Mouse (Mus musculus): ENCODE results near the gene Kcnab2. TPM values are rescaled to one million over a fixed set of nuclear protein-coding genes. Genes with fewer than 3 reads are reported as not detected.

Gene Kcnab2
- total RNA-seq, 1 experiment from 2014 or later: 49.3 TPM

DNA sequence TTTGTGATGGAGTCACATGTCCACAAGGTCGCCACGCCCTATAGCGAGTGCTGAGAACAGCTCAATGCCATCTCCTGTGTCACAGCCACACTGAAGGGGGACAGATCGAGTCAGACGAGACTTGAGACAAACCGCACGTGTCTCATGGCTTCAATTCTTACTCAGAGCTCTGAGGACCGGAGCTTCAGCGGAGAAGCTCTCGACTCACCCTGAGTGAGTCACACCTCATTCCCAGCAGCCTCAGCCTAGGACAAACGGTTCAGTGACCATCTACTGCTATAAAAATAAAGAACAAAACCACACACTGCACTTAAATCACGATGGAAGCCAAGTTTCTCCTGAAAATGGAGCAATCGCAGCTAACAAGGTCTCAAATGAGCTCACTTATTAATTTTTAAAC lies 66.7 kb downstream of the Kcnab2 start:
- ATAC-seq (ENCODE audit: extremely low read depth, insufficient number of reproducible peaks, low FRiP score, poor library complexity, severe bottlenecking): no peak

DNA sequence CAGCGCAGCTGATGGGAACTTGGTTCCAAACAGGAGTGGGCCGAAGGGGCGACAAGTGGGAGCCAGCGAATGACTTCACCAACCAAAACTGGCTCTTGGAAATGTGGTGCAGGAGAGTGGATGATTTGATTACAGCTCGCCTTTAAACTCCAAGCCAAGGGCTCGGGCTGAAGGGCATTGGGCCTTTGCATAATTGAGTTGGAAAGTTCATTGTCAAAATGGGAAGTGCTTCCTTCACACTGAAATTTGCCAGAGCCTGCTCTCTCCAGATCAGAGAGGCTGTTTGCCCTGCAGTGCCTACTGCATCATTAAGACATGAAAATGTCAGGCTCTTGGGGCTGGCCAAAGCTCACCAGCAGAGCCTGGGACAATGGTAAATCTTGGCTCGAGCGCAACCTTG lies 71.1 kb downstream of the Kcnab2 start:
- ATAC-seq (ENCODE audit: extremely low read depth, insufficient number of reproducible peaks, low FRiP score, poor library complexity, severe bottlenecking): no peak

DNA sequence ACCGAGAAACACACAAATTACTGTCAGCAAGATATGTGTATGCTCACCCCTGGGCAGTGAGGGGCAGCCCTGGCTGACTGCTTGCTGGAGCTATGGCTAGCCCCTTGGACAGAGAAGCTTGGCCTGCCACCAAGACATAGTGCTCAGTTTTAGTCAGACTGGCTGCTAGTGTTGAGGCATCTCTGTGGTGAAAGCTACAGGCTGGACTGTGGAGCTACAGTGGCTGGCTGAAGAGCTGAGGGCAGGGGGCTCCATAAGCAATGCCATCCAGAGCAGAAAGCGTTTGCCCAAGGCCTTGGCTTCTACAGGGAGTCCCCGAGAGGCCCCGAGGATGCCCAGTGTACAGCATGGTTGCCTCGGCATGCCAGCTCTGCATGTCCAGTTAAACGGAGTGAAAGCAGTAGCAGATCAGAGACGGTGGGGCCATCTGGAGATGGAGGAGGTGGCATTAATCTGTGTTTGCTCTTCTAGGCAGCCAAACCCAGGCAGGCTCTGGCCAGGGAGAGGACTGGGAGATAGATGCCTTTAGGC lies 71.9 kb downstream of the Kcnab2 start:
- ATAC-seq (ENCODE audit: extremely low read depth, insufficient number of reproducible peaks, low FRiP score, poor library complexity, severe bottlenecking): no peak

DNA sequence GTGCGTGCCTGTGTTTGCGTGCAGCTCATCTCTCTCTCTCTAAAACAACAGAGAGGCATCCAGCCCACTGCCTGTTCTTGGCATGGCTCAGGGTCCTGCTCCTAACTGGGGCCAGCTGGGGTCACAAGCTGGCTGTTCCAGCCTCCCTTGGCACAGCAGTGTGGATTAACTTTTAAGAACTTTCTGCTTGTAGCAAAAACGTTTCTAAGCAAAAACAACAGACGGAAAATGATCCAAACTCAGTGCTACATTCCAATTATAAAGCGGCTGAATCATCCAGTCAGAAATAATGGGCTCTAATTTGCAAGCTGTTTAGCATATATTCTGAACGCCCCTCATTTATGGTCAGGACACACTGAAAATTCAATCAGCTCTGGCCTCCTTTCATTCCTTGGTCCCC lies 72.5 kb downstream of the Kcnab2 start:
- no peak for ATAC-seq (ENCODE audit: extremely low read depth, insufficient number of reproducible peaks, low FRiP score, poor library complexity, severe bottlenecking)

GRCm38 (mm10) chr4:152398926-152399325 lies 78.7 kb downstream of the Kcnab2 start:
- no peak for ATAC-seq (ENCODE audit: extremely low read depth, insufficient number of reproducible peaks, low FRiP score, poor library complexity, severe bottlenecking)

DNA sequence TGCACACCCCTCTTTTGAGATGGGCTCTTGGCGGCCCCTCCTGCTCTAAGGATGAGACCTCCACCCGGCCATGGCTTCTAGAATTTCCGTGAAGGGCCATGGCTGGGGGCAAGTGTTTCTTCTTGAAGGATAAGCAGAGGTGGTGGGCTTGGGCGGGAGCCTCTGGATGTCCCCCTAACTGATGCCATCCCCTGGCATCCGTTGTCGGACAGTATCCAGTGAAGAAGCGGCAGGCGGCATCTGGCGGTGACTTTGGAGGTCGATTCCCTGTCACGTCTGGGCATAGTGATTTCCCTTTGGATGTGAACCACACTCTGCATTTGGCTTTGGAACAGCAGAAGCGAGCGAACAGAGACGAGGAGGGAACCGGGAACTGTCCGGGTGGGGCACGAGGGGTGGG lies 85.0 kb downstream of the Kcnab2 start:
- ATAC-seq (ENCODE audit: extremely low read depth, insufficient number of reproducible peaks, low FRiP score, poor library complexity, severe bottlenecking): no peak

DNA sequence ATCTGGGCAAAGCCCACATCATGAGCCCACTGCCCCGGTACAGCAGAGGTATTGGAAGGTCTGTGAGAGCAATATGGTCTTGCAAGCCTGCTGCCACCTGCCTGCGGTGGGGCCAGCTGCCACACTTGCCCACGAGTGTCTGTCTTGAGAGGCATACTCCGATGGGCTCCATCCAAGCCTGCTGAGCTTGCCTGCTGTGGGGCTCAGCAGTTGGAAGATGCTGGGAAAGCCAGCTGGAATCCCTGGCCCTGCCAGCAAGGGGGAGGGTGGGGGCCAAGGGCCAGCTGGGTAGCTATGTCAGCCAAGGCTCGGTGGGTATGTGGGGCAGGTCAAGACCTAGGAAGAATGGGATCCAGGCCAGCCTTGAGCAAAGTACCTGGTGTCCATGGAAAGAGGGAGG lies 85.5 kb downstream of the Kcnab2 start:
- no peak for ATAC-seq (ENCODE audit: extremely low read depth, insufficient number of reproducible peaks, low FRiP score, poor library complexity, severe bottlenecking)

GRCm38 (mm10) chr4:152385644-152386043 lies 92.0 kb downstream of the Kcnab2 start:
- ATAC-seq (ENCODE audit: extremely low read depth, insufficient number of reproducible peaks, low FRiP score, poor library complexity, severe bottlenecking): no peak

GRCm38 (mm10) chr4:152382528-152383252 lies 95.0 kb downstream of the Kcnab2 start:
- ATAC-seq (ENCODE audit: extremely low read depth, insufficient number of reproducible peaks, low FRiP score, poor library complexity, severe bottlenecking): no peak

DNA sequence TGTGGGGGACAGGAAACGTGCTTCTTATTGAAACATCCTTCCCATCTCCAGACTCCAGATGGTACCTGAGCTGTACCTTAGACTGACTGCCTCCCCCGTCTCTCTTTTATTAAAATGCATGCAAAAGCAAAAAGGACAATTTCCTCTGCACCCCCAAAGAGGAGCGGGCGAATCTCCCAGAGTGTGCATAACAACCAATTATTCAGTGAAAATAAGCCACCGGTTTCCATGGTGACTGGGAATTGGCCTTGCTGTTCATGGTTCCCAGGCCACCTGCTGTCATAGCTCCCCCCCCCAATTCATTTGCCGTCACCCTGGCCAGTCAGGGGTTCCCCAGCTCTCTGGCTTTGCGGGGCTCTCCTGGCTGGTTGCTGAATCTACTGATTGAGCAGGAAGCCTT lies 112.4 kb downstream of the Kcnab2 start:
- no peak for ATAC-seq (ENCODE audit: extremely low read depth, insufficient number of reproducible peaks, low FRiP score, poor library complexity, severe bottlenecking)

GRCm38 (mm10) chr4:152362180-152362579 lies 115.5 kb downstream of the Kcnab2 start:
- ATAC-seq (ENCODE audit: extremely low read depth, insufficient number of reproducible peaks, low FRiP score, poor library complexity, severe bottlenecking): peak; percentile 22; the same call in 1 of the 2 replicates

GRCm38 (mm10) chr4:152360855-152361254 lies 116.8 kb downstream of the Kcnab2 start:
- no peak for ATAC-seq (ENCODE audit: extremely low read depth, insufficient number of reproducible peaks, low FRiP score, poor library complexity, severe bottlenecking)

- no peak for ATAC-seq (ENCODE audit: extremely low read depth, insufficient number of reproducible peaks, low FRiP score, poor library complexity, severe bottlenecking)
Measured at GRCm38 (mm10) chr4:152359700-152360099, 118.0 kb downstream of the Kcnab2 start.

DNA sequence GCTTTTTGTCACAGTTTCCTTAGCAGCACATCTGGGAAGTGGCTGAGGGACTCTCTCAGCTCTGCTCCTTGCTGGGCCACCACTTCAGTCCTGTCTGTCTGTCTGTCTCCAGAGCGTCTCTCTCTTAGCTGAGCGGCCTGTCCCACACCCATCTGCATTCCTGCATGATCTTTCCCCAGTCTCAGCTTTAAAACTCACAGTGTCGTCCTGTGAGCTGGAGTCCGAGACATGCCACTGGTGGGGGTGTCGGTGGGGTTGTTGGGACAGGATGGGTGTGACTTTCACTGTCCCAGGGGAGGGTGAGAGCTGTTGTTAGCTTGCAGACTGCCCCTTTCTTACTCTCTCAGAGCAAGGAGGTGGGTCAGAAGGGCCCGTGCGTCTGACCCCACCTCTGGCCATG lies 122.0 kb downstream of the Kcnab2 start:
- ATAC-seq (ENCODE audit: extremely low read depth, insufficient number of reproducible peaks, low FRiP score, poor library complexity, severe bottlenecking): no peak

GRCm38 (mm10) chr4:152353886-152354637 lies 123.6 kb downstream of the Kcnab2 start:
- ATAC-seq (ENCODE audit: extremely low read depth, insufficient number of reproducible peaks, low FRiP score, poor library complexity, severe bottlenecking): no peak

GRCm38 (mm10) chr4:152351422-152352305 lies 126.0 kb downstream of the Kcnab2 start:
- no peak for ATAC-seq (ENCODE audit: extremely low read depth, insufficient number of reproducible peaks, low FRiP score, poor library complexity, severe bottlenecking)

GRCm38 (mm10) chr4:152350722-152351421 lies 126.8 kb downstream of the Kcnab2 start:
- no peak for ATAC-seq (ENCODE audit: extremely low read depth, insufficient number of reproducible peaks, low FRiP score, poor library complexity, severe bottlenecking)

DNA sequence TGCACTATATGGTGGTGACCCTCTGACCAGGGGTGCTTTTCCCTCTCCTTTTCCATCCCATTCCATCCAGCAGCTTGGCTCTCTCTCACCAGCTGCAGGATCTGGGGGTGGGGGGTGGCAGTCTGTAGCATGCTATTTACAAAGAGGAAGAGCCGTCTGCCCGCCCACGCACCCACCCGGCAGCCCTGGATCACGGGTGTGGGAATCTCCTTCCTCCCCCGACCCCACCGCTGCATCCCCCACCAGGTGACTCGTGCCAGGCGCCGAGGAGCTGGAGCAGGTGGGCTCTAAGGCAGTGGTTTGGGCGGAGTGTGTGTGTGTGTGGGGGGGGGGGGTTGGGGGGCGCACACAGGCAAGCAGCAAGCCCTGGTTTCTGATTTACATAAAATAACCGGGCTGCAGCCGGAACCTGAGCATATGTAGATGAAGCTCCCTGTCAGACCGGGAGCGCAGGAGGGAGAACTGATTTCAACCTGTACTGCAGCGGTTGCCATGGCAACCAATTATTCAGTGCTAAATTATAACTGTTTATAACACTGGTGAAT lies 127.8 kb downstream of the Kcnab2 start:
- ATAC-seq (ENCODE audit: extremely low read depth, insufficient number of reproducible peaks, low FRiP score, poor library complexity, severe bottlenecking): no peak
